Mouse (Mus musculus): ENCODE data around the gene Cer1. TPM values are rescaled to one million over a fixed set of nuclear protein-coding genes. Genes with fewer than 3 reads are reported as not detected.

Cer1 gene
- polyA plus RNA-seq (2012; rRNA removed), result not detected in 2 replicates
- polyA plus RNA-seq (2014; fragmentation: Nextera tagmentation; extraction: Ambion mirVana), result not detected in 2 replicates

DNA sequence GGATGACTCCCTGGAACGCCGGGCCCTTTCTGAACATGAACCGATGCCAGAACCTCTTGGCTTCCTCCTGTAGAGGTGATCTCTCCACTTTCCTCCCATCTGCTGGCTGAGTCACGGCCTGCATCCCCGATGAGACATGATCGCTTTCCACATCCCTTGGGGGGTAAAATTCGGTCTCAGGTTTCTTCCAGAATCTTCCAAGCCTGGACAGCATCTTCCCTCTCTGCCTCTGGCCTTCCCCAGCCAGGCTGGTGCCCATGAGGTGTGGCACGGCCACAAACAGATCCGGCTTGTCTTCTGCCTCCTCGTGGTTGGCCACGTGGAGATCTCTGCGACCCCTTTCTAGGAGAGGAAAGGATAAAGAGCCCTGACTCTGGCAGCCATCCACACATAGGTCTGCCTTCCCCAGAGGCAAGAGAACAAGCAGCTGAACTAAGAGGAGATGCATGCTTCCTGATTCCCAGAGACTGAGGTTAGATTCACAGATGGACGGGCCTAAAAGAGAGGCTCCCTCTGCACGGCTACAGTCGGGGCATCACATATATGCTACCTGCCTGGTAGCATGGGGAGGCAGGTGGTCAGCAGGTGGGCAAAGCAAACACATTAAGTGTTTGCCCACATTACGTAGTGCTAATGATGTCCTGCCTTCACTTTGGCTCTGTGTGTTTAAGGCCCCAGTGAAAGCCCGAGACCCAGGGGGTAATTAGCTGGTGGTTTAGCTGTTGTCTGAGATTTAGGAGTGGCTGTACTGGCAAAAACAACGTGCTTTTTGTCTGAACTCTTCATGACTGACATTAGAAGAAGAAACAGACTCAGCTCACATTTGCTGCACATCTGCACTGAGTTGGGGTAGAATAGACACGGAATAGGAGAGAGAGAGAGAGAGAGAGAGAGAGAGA is at the start of gene Cer1:
TSS of gene Cer1 (minus strand) at position 513 of the 899 bp plus-strand sequence.
- Histone ChIP-seq H3K9ac (replicated peaks) (no peak within 1 kb of the TSS), H3K9me3 (ENCODE audit: control insufficient read depth, low read length) (no peaks in the 10 kb centered on the region), H3K36me3 (replicated peaks; ENCODE audit: control insufficient read depth, insufficient read depth, low read depth) (no peaks in the 10 kb centered on the region), H3K27ac (no peak within 1 kb of the TSS), H3K4me1 (replicated peaks; ENCODE audit: control insufficient read depth in 2 of 2, insufficient read depth in 2 of 2, low read length in 1 of 2) (no peaks in the 10 kb centered on the region), H3K4me2 (ENCODE audit: low read depth) (no peak within 1 kb of the TSS), H3K4me3 (ENCODE audit: insufficient read depth in 1 of 2, low read depth in 2 of 2, low read length in 2 of 2) (no peak within 1 kb of the TSS), H3K27me3 (ENCODE audit: control insufficient read depth, insufficient read depth, low read length) (no peaks in the 10 kb centered on the region)
- WGBS (ENCODE audit: insufficient replicate concordance), result 62% methylated on average over 19 of the region's 19 CpGs
- ATAC-seq (ENCODE audit: insufficient read depth), result no peak
- no peak for DNase-seq (ENCODE audit: low read depth in 3 of 3, low spot score in 3 of 3)
- TF ChIP-seq CTCF (IDR thresholded peaks at IDR 0.05; ENCODE audit: low read depth) (no peak), EP300 (IDR thresholded peaks at IDR 0.05; ENCODE audit: low read depth) (no peak)

DNA sequence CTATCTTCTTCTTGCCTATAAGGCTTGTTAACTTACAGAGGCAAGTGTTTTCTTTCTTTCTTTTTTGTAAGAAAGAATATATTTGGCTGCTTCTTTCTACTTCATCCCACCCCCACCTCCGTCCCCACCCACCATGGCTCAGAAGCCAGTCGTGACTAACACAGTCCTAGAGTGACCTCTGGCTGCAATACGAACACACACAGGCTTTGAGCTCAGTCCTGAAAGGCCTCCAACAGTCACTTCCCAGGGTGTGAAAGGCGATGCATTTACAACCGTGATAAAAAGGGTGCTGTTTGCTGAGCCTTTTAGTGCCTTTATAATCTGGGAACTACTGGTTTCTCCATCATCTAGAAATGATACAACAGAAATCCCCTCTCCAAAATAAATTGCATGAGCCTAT is 49.4 kb upstream of the Cer1 start:
- H3K4me1 ChIP-seq (replicated peaks; ENCODE audit: control insufficient read depth in 2 of 2, insufficient read depth in 2 of 2, low read length in 1 of 2), result no peaks in the 10 kb centered on the region
- no peak overlapping the region for H3K4me3 ChIP-seq (ENCODE audit: insufficient read depth in 1 of 2, low read depth in 2 of 2, low read length in 2 of 2)
- no peak overlapping the region for H3K4me2 ChIP-seq (ENCODE audit: low read depth)
- H3K36me3 ChIP-seq (replicated peaks; ENCODE audit: control insufficient read depth, insufficient read depth, low read depth), result no peaks in the 10 kb centered on the region
- no peak for ATAC-seq (ENCODE audit: insufficient read depth)
- TF ChIP-seq EP300 (IDR thresholded peaks at IDR 0.05; ENCODE audit: low read depth), result no peak
- peak; percentile 49 for TF ChIP-seq CTCF (IDR thresholded peaks at IDR 0.05; ENCODE audit: low read depth)
- no peak overlapping the region for H3K9ac ChIP-seq (replicated peaks)
- H3K9me3 ChIP-seq (ENCODE audit: control insufficient read depth, low read length), result no peaks in the 10 kb centered on the region
- no peaks in the 10 kb centered on the region for H3K27me3 ChIP-seq (ENCODE audit: control insufficient read depth, insufficient read depth, low read length)
- WGBS (ENCODE audit: insufficient replicate concordance), result 15% methylated on average over 5 of the region's 5 CpGs
- DNase-seq (ENCODE audit: low read depth in 3 of 3, low spot score in 3 of 3), result no peak
- no peak overlapping the region for H3K27ac ChIP-seq

DNA sequence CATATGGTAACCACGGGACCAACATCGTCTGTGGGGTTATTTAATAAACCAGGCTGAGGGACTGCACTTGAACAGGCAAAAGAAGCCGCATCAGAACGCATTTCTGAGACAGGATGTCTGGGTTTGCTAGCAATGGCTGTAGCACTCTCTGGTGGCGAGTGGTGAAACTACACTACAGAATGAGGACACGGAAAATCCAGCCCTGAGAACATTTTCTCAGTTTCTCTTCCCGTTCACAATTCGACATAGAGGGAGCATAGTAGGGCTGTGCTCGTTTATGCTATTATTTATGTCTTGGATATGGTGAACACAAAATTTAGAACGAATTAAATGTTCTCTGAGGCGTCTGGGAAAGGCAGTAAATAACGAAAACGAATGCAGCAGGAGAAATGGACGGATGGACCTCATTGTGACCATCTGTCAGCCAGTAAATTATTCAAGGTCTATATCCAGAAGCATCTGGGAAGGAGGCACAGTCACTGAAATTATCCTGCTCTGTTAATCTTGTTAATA is 48.8 kb upstream of the Cer1 start:
- no peak overlapping the region for H3K4me3 ChIP-seq (ENCODE audit: insufficient read depth in 1 of 2, low read depth in 2 of 2, low read length in 2 of 2)
- H3K4me2 ChIP-seq (ENCODE audit: low read depth), result peak overlapping the region; percentile 47
- H3K9me3 ChIP-seq (ENCODE audit: control insufficient read depth, low read length), result no peaks in the 10 kb centered on the region
- no peak overlapping the region for H3K27ac ChIP-seq
- no peak for ATAC-seq (ENCODE audit: insufficient read depth)
- no peaks in the 10 kb centered on the region for H3K4me1 ChIP-seq (replicated peaks; ENCODE audit: control insufficient read depth in 2 of 2, insufficient read depth in 2 of 2, low read length in 1 of 2)
- H3K9ac ChIP-seq (replicated peaks), result no peak overlapping the region
- WGBS (ENCODE audit: insufficient replicate concordance), result 9% methylated on average over 14 of the region's 14 CpGs
- peak; percentile 82 for TF ChIP-seq CTCF (IDR thresholded peaks at IDR 0.05; ENCODE audit: low read depth)
- TF ChIP-seq EP300 (IDR thresholded peaks at IDR 0.05; ENCODE audit: low read depth), result no peak
- no peaks in the 10 kb centered on the region for H3K27me3 ChIP-seq (ENCODE audit: control insufficient read depth, insufficient read depth, low read length)
- no peaks in the 10 kb centered on the region for H3K36me3 ChIP-seq (replicated peaks; ENCODE audit: control insufficient read depth, insufficient read depth, low read depth)
- peak; percentile 7 to 10 (median 9) for DNase-seq (ENCODE audit: low read depth in 3 of 3, low spot score in 3 of 3)

DNA sequence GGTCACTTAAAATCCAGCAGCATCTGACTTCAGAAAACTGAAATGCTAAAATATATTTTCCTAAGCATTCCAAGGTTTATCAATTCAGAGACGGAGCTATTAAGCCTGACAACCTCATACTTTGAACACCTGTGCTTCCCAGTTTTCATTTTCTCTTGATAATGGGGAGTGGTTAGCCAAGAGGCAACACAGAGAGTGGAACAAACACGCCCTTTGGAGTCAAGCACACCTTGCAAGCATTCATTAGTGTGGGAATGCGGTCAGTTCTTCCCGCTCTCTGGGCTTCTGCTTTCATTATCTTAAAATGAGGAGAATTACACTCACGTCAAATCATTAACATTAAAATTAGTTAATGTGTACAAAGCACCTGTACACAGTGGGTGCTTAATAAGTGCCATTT is 45.1 kb upstream of the Cer1 start:
- ATAC-seq (ENCODE audit: insufficient read depth), result no peak

DNA sequence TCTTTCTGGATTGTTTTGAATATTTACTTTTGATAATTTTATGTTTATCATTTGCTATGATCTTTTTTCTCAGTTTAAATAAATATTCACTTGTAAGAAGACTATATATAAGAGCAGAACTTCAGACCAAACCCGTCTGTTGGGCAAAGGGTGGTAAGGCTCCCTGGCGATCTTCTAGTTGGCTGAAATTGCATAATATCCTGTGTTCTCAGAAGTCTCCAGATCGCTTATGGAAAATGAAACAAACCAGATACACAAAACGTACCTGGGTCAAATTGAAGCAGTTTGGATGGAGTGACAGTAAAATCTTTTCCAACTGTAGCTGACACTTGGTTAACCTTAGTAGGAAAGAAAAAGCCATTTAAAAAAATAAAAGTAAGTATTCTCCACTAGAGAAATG is 37.0 kb upstream of the Cer1 start:
- ATAC-seq (ENCODE audit: insufficient read depth) (no peak), DNase-seq (ENCODE audit: low read depth in 3 of 3, low spot score in 3 of 3) (no peak)
- Histone ChIP-seq H3K4me2 (ENCODE audit: low read depth) (no peak overlapping the region), H3K9me3 (ENCODE audit: control insufficient read depth, low read length) (no peaks in the 10 kb centered on the region), H3K9ac (replicated peaks) (no peak overlapping the region), H3K27me3 (ENCODE audit: control insufficient read depth, insufficient read depth, low read length) (no peaks in the 10 kb centered on the region), H3K36me3 (replicated peaks; ENCODE audit: control insufficient read depth, insufficient read depth, low read depth) (no peaks in the 10 kb centered on the region), H3K27ac (no peak overlapping the region), H3K4me3 (ENCODE audit: insufficient read depth in 1 of 2, low read depth in 2 of 2, low read length in 2 of 2) (no peak overlapping the region), H3K4me1 (replicated peaks; ENCODE audit: control insufficient read depth in 2 of 2, insufficient read depth in 2 of 2, low read length in 1 of 2) (no peaks in the 10 kb centered on the region)
- WGBS (ENCODE audit: insufficient replicate concordance), result 24% methylated on average over 4 of the region's 4 CpGs
- TF ChIP-seq EP300 (IDR thresholded peaks at IDR 0.05; ENCODE audit: low read depth) (no peak), CTCF (IDR thresholded peaks at IDR 0.05; ENCODE audit: low read depth) (no peak)

More for the DNA sequence above, 45.1 kb upstream of the Cer1 start:
- Histone ChIP-seq H3K9ac (replicated peaks) (no peak overlapping the region), H3K27ac (no peak overlapping the region), H3K4me1 (replicated peaks; ENCODE audit: control insufficient read depth in 2 of 2, insufficient read depth in 2 of 2, low read length in 1 of 2) (no peaks in the 10 kb centered on the region), H3K4me2 (ENCODE audit: low read depth) (no peak overlapping the region), H3K27me3 (ENCODE audit: control insufficient read depth, insufficient read depth, low read length) (no peaks in the 10 kb centered on the region), H3K36me3 (replicated peaks; ENCODE audit: control insufficient read depth, insufficient read depth, low read depth) (no peaks in the 10 kb centered on the region), H3K9me3 (ENCODE audit: control insufficient read depth, low read length) (no peaks in the 10 kb centered on the region), H3K4me3 (ENCODE audit: insufficient read depth in 1 of 2, low read depth in 2 of 2, low read length in 2 of 2) (no peak overlapping the region)
- no peak for DNase-seq (ENCODE audit: low read depth in 3 of 3, low spot score in 3 of 3)
- WGBS (ENCODE audit: insufficient replicate concordance), result 58% methylated on average over 5 of the region's 5 CpGs
- no peak for TF ChIP-seq EP300 (IDR thresholded peaks at IDR 0.05; ENCODE audit: low read depth)
- no peak for TF ChIP-seq CTCF (IDR thresholded peaks at IDR 0.05; ENCODE audit: low read depth)

Data from liver, embryonic 14.5 days (tissue).